Mouse (Mus musculus) lung, postnatal 0 days (tissue): Measurements from ENCODE around the gene Gm44502. TPM values are rescaled to one million over a fixed set of nuclear protein-coding genes. Genes with fewer than 3 reads are reported as not detected.

Experiments used
- ATAC-seq: fragments of 200-750 bp; cut with Nextera tagmentation; 2 replicates; pipeline ENCODE4 v1.8.0; 2017; ENCODE audit warnings: moderate library complexity
- DNase-seq: peaks from one replicate; pipeline ENCODE4 v3.0.0-alpha.2; 2016; ENCODE audit warnings: low spot score
- H3K27ac ChIP-seq: fragments of 300-500 bp; sonication (generic); 2 replicates; pipeline ENCODE4 v1.5.1; 2014; ENCODE audit warnings: antibody characterized with exemption, mild to moderate bottlenecking, low read length, mixed read lengths
- H3K27me3 ChIP-seq: fragments of 300-500 bp; sonication (generic); replicated peaks from 2 replicates; pipeline ENCODE4 v1.6.1; 2014; ENCODE audit warnings: low read length, mixed read lengths; ENCODE audit not compliant: insufficient read depth
- H3K36me3 ChIP-seq: fragments of 300-500 bp; sonication (generic); 2 replicates; pipeline ENCODE4 v1.6.1; 2014; ENCODE audit warnings: low read length, mixed read lengths; ENCODE audit not compliant: insufficient read depth
- H3K4me1 ChIP-seq: fragments of 300-500 bp; sonication (generic); 2 replicates; pipeline ENCODE4 v1.6.1; 2014; ENCODE audit warnings: antibody characterized with exemption, low read depth, low read length, mixed read lengths; ENCODE audit not compliant: insufficient read depth
- H3K4me2 ChIP-seq: fragments of 300-500 bp; sonication (generic); replicated peaks from 2 replicates; pipeline ENCODE4 v1.6.1; 2014; ENCODE audit warnings: low read depth, mild to moderate bottlenecking, low read length, moderate library complexity, mixed read lengths
- H3K4me3 ChIP-seq: fragments of 300-500 bp; sonication (generic); 2 replicates; pipeline ENCODE4 v1.5.1; 2014; ENCODE audit warnings: low read depth, low read length
- H3K9ac ChIP-seq: fragments of 300-500 bp; sonication (generic); replicated peaks from 2 replicates; pipeline ENCODE4 v1.6.1; 2014; ENCODE audit warnings: low read depth, mild to moderate bottlenecking
- H3K9me3 ChIP-seq: fragments of 300-500 bp; sonication (generic); 2 replicates; pipeline ENCODE4 v1.6.1; 2016; ENCODE audit warnings: low read length, mixed read lengths
- CTCF ChIP-seq: IDR thresholded peaks from 2 replicates; pipeline ENCODE4 v1.5.1; 2016; ENCODE audit warnings: antibody characterized with exemption, mild to moderate bottlenecking
- EP300 ChIP-seq: IDR thresholded peaks from 2 replicates; pipeline ENCODE4 v1.6.1; 2016; ENCODE audit warnings: antibody characterized with exemption, mild to moderate bottlenecking, control low read depth
- WGBS: fragments of 180-500 bp; shearing (Covaris S2); extraction: QIAGEN DNeasy Blood & Tissue Kit; methylation state at CpG from one replicate; pipeline ENCODE4 v1.1.7; 2014; 5-methylcytosine and 5-hydroxymethylcytosine counted together
- polyA plus RNA-seq: library from polyadenylated mRNA; unstranded; fragments of >200 nt; fragmentation: Nextera tagmentation; extraction: Ambion mirVana; gene quantifications from 2 replicates; pipeline ENCODE4 v1.2.1, GENCODE M21; 2015

The Gm44502 gene
- polyA plus RNA-seq, 1 experiment from 2014 or later: not detected

DNA sequence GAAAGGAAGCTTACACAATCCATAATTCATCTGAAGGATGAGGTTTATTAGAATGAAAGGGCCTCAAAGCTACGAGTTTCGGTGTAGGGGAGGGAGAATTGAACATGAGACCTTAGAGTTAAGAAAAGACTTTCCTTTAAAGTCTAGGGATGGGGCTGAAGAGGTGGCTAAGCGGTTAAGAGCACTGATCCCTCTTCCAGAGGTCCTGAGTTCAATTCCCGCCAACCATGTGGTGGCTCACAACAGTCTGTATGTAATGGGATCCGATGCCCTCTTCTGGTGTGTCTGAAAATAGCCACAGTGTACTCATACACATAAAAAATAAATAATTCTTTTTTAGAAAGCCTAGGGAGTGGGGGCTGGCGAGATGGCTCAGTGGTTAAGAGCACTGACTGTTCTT, 845 bp upstream of the Gm44502 start:
- WGBS: 42% methylated on average over 6 of the region's 6 CpGs
- ATAC-seq (no peak), DNase-seq (peak; percentile 21)
- Histone ChIP-seq H3K4me3 (peak overlapping the region; percentile 86), H3K4me1 (peaks cover 6% of the 10 kb centered on the region; the same call in 1 of the 2 replicates), H3K27ac (peak overlapping the region; percentile 98), H3K36me3 (0 out of 2 replicates have a peak, but pooled peaks cover 3% of the 10 kb centered on the region), H3K9me3 (no peaks in the 10 kb centered on the region), H3K9ac (no peak overlapping the region), H3K4me2 (peak overlapping the region; percentile 98), H3K27me3 (no peaks in the 10 kb centered on the region)
- TF ChIP-seq CTCF (peak; percentile 16; the same call in 1 of the 2 replicates), EP300 (no peak)

- no peaks in the 10 kb centered on the region for H3K9me3 ChIP-seq
- 0 out of 2 replicates have a peak, but pooled peaks cover 3% of the 10 kb centered on the region for H3K36me3 ChIP-seq
- DNase-seq (no peak), ATAC-seq (peak; percentile 10)
- H3K9ac ChIP-seq: peak overlapping the region; percentile 95
- peaks cover 6% of the 10 kb centered on the region; the same call in 1 of the 2 replicates for H3K4me1 ChIP-seq
- H3K27me3 ChIP-seq: no peaks in the 10 kb centered on the region
- H3K4me2 ChIP-seq: peak overlapping the region; percentile 98
- no peak for TF ChIP-seq EP300
- TF ChIP-seq CTCF: no peak
- H3K27ac ChIP-seq: peak overlapping the region; percentile 98; the same call in 1 of the 2 replicates
- H3K4me3 ChIP-seq: peak overlapping the region; percentile 86
- 7% methylated on average over 21 of the region's 22 CpGs for WGBS
These were observed 610 bp downstream of the Gm44502 start for GRCm38 (mm10) chr15:89428821-89429351.

DNA sequence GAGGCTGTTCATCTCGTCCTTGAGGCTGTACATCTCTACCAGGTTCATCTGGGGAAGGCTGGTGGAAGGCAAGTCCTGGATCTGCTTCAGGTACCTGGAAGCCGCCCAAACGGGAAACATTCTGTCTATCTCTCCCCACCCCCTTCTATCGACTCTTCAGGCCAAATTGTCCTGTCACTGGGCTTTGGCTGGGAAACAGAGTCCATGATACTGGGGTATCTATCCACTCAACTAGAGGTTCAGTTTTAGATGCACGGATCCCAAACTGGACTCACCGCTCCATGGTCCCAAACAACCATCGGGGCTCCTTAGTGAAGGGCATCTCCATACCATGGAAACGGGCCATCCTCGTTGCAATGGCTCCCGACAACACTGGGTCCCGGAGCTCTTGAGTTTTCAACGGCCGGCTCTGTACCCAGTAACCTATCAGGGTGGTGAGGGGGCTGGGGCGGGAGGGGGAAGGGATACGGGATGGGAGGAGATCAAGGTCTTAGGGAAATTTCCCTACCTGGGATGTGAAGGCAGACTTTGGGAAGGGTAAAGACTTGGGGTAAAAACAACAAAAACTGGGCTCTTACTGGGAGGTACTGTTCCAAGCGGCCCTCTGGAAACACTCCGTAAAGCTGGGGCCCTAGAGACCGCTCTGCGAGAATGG, 1.2 kb downstream of the Gm44502 start:
- 85% methylated on average over 19 of the region's 19 CpGs for WGBS
- H3K27me3 ChIP-seq: no peaks in the 10 kb centered on the region
- H3K27ac ChIP-seq: no peak overlapping the region
- DNase-seq: no peak
- TF ChIP-seq EP300 (no peak), CTCF (no peak)
- H3K4me1 ChIP-seq: peaks cover 6% of the 10 kb centered on the region; the same call in 1 of the 2 replicates
- H3K4me3 ChIP-seq: peak overlapping the region; percentile 86; the same call in 1 of the 2 replicates
- H3K9me3 ChIP-seq: no peaks in the 10 kb centered on the region
- peak overlapping the region; percentile 98 for H3K4me2 ChIP-seq
- H3K36me3 ChIP-seq: 0 out of 2 replicates have a peak, but pooled peaks cover 3% of the 10 kb centered on the region
- no peak overlapping the region for H3K9ac ChIP-seq
- no peak for ATAC-seq

GRCm38 (mm10) chr15:89426716-89427115, 2.8 kb downstream of the Gm44502 start:
- ATAC-seq (no peak), DNase-seq (no peak)
- Histone ChIP-seq H3K9me3 (no peaks in the 10 kb centered on the region), H3K4me1 (peaks cover 6% of the 10 kb centered on the region; the same call in 1 of the 2 replicates), H3K36me3 (0 out of 2 replicates have a peak, but pooled peaks cover 3% of the 10 kb centered on the region), H3K9ac (no peak overlapping the region), H3K4me3 (no peak overlapping the region), H3K27ac (no peak overlapping the region), H3K27me3 (no peaks in the 10 kb centered on the region), H3K4me2 (no peak overlapping the region)
- TF ChIP-seq EP300: no peak
- TF ChIP-seq CTCF: no peak
- 88% methylated on average over 10 of the region's 10 CpGs for WGBS

DNA sequence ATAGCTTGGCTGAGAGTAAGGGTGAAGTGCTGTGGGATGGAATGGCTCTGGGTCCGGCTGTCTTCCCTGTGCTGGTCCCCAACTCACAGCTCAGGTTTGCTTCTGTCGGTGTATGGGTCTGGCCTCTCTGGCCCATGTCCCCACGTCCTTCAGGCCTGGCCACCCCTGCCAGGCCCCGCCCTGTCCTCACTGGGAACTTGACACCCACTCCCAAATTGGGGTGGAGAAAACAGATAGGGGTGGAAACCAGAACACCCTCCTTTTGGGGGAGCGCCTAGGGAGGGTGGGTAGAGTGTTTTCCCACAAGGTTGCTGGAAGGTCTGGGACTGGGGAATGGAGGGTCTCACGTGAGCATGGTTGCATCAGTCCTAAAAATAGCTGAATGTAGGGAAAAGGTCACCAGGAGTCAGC, 3.8 kb downstream of the Gm44502 start, which contains the start of gene Cpt1b:
Gene Cpt1b (minus strand): TSS at position 153 of the 411 bp plus-strand sequence.
- Histone ChIP-seq H3K9me3 (no peaks in the 10 kb centered on the region), H3K4me2 (no peak within 1 kb of the TSS), H3K4me1 (peaks cover 6% of the 10 kb centered on the region; the same call in 1 of the 2 replicates), H3K9ac (no peak within 1 kb of the TSS), H3K36me3 (0 out of 2 replicates have a peak, but pooled peaks cover 3% of the 10 kb centered on the region), H3K4me3 (no peak within 1 kb of the TSS), H3K27ac (no peak within 1 kb of the TSS), H3K27me3 (no peaks in the 10 kb centered on the region)
- no peak for ATAC-seq
- 48% methylated on average over 6 of the region's 6 CpGs for WGBS
- peak; percentile 7 for DNase-seq
- TF ChIP-seq CTCF (no peak), EP300 (no peak)

DNA sequence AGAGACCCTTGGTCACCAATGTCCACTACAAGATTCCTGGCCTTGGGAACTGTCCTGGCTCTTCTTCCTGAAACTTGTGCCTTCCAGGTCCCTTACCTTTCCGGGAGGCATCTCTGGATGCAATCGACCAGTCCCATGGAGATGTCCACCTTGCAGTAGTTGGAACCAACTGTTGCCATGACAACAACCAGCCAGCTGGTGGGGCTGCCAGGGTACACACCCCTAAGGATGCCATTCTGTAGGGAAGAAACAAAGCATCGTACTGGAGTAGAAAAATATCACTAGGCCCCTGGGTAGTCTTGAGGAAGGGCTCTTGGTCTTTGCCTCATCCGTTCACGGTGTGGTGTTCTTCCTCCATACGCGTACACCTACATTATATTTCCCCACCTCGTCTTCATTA, 4.9 kb downstream of the Gm44502 start:
- no peaks in the 10 kb centered on the region for H3K9me3 ChIP-seq
- H3K9ac ChIP-seq: no peak overlapping the region
- no peaks in the 10 kb centered on the region for H3K27me3 ChIP-seq
- DNase-seq (no peak), ATAC-seq (no peak)
- TF ChIP-seq CTCF: no peak
- TF ChIP-seq EP300: no peak
- H3K27ac ChIP-seq: no peak overlapping the region
- no peak overlapping the region for H3K4me3 ChIP-seq
- H3K4me1 ChIP-seq: peaks cover 6% of the 10 kb centered on the region; the same call in 1 of the 2 replicates
- WGBS: 88% methylated on average over 8 of the region's 8 CpGs
- H3K4me2 ChIP-seq: no peak overlapping the region
- H3K36me3 ChIP-seq: 0 out of 2 replicates have a peak, but pooled peaks cover 3% of the 10 kb centered on the region
